Mouse (Mus musculus): ENCODE results near the gene Nelfb. TPM values are rescaled to one million over a fixed set of nuclear protein-coding genes. Genes with fewer than 3 reads are reported as not detected.

The Nelfb gene
- polyA plus RNA-seq, 2 experiments: 84.4 to 88.4 TPM

DNA sequence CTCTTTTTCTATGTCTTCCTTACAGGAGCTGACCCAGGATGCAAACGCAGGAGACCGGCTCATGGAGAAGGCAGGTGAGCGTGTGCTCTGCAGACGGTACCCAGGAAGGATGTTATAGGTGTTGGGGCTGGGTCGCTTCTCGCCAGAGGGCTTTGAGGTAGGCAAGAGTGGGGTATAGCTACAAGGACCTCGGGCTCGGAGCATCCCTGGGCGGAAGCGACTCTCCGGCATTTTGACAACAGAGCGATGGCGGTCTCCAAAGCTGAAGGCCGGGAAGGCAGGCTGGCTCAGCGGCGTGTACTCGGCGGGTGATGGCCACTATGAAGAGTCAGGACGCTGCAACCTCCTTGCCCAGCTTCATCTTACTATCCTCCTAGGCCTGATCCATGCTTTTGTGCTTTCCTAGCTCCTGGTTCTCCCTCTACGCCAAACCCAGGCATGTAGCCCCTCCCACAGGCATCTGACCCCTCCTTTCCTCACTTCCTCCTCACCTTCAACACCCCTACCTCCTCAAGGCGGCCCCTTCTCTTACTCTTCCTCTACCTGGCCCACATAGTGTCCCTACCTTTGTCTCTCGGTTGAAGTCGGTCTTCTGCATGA is 2.1 kb upstream of the Nelfb start:
- DNase-seq (ENCODE audit: low spot score) (no peak), ATAC-seq (ENCODE audit: low FRiP score, low read depth) (no peak)
- TF ChIP-seq POLR2A (IDR thresholded peaks at IDR 0.05; ENCODE audit: borderline replicate concordance, extremely low read depth, insufficient read depth, insufficient read length): no peak
- WGBS: 63% methylated on average over 23 of the region's 23 CpGs
- H3K4me1 ChIP-seq (ENCODE audit: control insufficient read depth, insufficient read depth, low read length): peaks cover 19% of the 10 kb centered on the region; the same call in 1 of the 2 replicates
- H3K9ac ChIP-seq (ENCODE audit: low read depth, low read length, severe bottlenecking): no peak overlapping the region
- H3K9me3 ChIP-seq (ENCODE audit: control insufficient read depth, low read length): no peaks in the 10 kb centered on the region
- peaks cover 8% of the 10 kb centered on the region for H3K36me3 ChIP-seq (ENCODE audit: control insufficient read depth, insufficient read depth, low read length)
- no peak overlapping the region for H3K27ac ChIP-seq (replicated peaks; ENCODE audit: low read depth, low read length)
- no peak overlapping the region for H3K4me2 ChIP-seq (replicated peaks; ENCODE audit: low read depth, low read length, severe bottlenecking)
- no peaks in the 10 kb centered on the region for H3K27me3 ChIP-seq (ENCODE audit: control insufficient read depth, insufficient read depth, low read length)
- H3K4me3 ChIP-seq (replicated peaks; ENCODE audit: low read length): no peak overlapping the region

DNA sequence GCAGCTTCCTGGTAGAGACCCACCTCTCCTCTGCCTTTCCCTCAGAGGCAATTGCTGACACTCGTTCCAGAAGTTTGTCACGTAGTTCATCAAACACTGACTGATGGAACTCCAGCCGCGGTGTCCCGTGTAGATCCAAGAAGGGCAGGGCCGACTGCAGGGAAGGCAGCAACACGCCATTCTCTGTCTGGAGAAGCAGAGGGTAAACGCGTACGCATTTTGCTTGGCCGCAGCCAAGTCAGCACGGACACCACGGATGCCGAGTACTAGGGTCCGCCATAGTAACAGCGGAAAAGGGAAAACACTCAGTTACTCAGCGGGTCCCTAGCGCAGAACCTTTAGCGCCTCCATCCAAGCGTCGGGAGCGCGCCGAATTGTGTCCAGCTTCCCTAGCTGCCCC is 603 bp downstream of the Nelfb start:
- Histone ChIP-seq H3K36me3 (ENCODE audit: control insufficient read depth, insufficient read depth, low read length) (peaks cover 32% of the 10 kb centered on the region), H3K9ac (ENCODE audit: low read depth, low read length, severe bottlenecking) (peak overlapping the region; percentile 95), H3K4me3 (replicated peaks; ENCODE audit: low read length) (peak overlapping the region; percentile 89), H3K27me3 (ENCODE audit: control insufficient read depth, insufficient read depth, low read length) (no peaks in the 10 kb centered on the region), H3K4me2 (replicated peaks; ENCODE audit: low read depth, low read length, severe bottlenecking) (peak overlapping the region; percentile 68), H3K27ac (replicated peaks; ENCODE audit: low read depth, low read length) (peak overlapping the region; percentile 89), H3K9me3 (ENCODE audit: control insufficient read depth, low read length) (no peaks in the 10 kb centered on the region), H3K4me1 (ENCODE audit: control insufficient read depth, insufficient read depth, low read length) (peaks cover 19% of the 10 kb centered on the region; the same call in 1 of the 2 replicates)
- 1% methylated on average over 24 of the region's 24 CpGs for WGBS
- peak; percentile 3; the same call in 1 of the 2 replicates for ATAC-seq (ENCODE audit: low FRiP score, low read depth)
- TF ChIP-seq POLR2A (IDR thresholded peaks at IDR 0.05; ENCODE audit: borderline replicate concordance, extremely low read depth, insufficient read depth, insufficient read length): no peak
- no peak for DNase-seq (ENCODE audit: low spot score)

DNA sequence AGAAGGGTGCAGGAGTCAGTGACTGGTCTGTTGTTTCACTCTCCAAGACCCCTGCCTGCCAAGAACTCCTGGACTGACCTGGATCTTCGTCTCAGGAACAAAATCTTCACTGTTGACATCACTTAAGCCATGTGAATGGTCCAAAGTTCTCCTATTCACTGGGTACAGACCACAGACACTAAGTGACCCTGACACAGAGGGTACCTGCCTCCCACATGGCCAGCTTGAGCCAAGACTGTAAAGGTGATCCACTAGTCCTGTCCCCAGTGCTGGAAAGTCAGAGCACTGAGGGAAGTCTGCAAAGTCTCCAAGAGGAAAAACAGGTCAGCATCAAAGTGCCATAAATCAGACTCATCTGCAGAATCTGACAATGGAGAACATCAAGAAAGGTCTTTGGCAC is 3.7 kb downstream of the Nelfb start:
- H3K4me1 ChIP-seq (ENCODE audit: control insufficient read depth, insufficient read depth, low read length): peaks cover 19% of the 10 kb centered on the region; the same call in 1 of the 2 replicates
- H3K4me2 ChIP-seq (replicated peaks; ENCODE audit: low read depth, low read length, severe bottlenecking): no peak overlapping the region
- no peaks in the 10 kb centered on the region for H3K9me3 ChIP-seq (ENCODE audit: control insufficient read depth, low read length)
- TF ChIP-seq POLR2A (IDR thresholded peaks at IDR 0.05; ENCODE audit: borderline replicate concordance, extremely low read depth, insufficient read depth, insufficient read length): no peak
- peaks cover 63% of the 10 kb centered on the region for H3K36me3 ChIP-seq (ENCODE audit: control insufficient read depth, insufficient read depth, low read length)
- 82% methylated on average over 1 of the region's 1 CpGs for WGBS
- no peak overlapping the region for H3K27ac ChIP-seq (replicated peaks; ENCODE audit: low read depth, low read length)
- H3K4me3 ChIP-seq (replicated peaks; ENCODE audit: low read length): no peak overlapping the region
- ATAC-seq (ENCODE audit: low FRiP score, low read depth): no peak
- no peak for DNase-seq (ENCODE audit: low spot score)
- H3K27me3 ChIP-seq (ENCODE audit: control insufficient read depth, insufficient read depth, low read length): no peaks in the 10 kb centered on the region
- H3K9ac ChIP-seq (ENCODE audit: low read depth, low read length, severe bottlenecking): no peak overlapping the region

DNA sequence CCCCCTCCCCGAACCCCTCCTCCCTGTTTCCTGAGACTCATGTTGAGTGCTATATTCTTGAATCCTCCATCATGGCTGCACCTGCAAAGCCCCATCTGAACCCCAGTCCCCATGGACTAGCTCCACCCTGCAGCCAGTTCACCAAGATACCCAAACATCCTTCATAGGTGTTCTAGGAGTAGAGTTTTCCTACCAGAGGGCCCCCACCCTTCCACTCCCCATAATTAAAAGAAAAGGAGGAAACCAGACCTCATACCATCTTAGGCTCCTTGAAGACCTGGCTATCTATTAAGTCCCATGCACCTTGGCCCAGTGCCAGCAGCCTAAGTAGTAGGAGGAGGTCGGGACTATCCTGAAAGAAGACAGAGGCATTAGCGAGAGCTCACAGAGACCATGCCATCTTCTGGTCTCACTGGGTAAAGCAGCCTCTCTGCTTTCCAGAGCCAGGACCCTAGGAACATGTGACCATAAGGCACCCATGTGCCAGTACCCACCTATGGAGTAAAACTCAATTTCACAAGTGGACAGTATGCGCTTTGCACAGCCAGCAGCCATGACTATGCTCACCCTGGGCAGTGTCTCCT is 7.6 kb downstream of the Nelfb start:
- Histone ChIP-seq H3K9ac (ENCODE audit: low read depth, low read length, severe bottlenecking) (no peak overlapping the region), H3K4me2 (replicated peaks; ENCODE audit: low read depth, low read length, severe bottlenecking) (no peak overlapping the region), H3K27me3 (ENCODE audit: control insufficient read depth, insufficient read depth, low read length) (no peaks in the 10 kb centered on the region), H3K4me1 (ENCODE audit: control insufficient read depth, insufficient read depth, low read length) (no peaks in the 10 kb centered on the region), H3K27ac (replicated peaks; ENCODE audit: low read depth, low read length) (no peak overlapping the region), H3K36me3 (ENCODE audit: control insufficient read depth, insufficient read depth, low read length) (peaks cover 93% of the 10 kb centered on the region), H3K4me3 (replicated peaks; ENCODE audit: low read length) (no peak overlapping the region), H3K9me3 (ENCODE audit: control insufficient read depth, low read length) (no peaks in the 10 kb centered on the region)
- no peak for TF ChIP-seq POLR2A (IDR thresholded peaks at IDR 0.05; ENCODE audit: borderline replicate concordance, extremely low read depth, insufficient read depth, insufficient read length)
- no peak for DNase-seq (ENCODE audit: low spot score)
- WGBS: 73% methylated on average over 4 of the region's 4 CpGs
- ATAC-seq (ENCODE audit: low FRiP score, low read depth): no peak

DNA sequence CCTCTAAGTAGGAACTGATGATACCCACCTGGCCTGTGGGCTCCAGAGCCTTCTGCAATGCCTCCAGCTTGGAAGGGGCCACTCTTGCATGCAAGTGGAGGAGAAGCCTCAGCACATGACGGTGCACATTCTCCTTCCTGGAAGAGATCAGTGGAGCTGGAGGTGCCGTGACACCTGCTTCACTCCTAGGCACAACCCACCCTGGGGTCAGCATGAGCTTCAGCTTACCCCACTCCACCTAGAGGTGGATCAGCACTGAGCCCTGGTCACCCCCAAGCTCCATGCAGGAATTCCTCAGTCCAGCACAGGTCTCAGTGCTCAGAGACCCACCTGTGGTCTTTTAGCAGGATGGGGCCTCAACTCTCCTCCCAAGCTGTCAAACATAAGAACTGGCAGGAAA is 10.7 kb downstream of the Nelfb start:
- Histone ChIP-seq H3K4me3 (replicated peaks; ENCODE audit: low read length) (no peak overlapping the region), H3K9me3 (ENCODE audit: control insufficient read depth, low read length) (no peaks in the 10 kb centered on the region), H3K27me3 (ENCODE audit: control insufficient read depth, insufficient read depth, low read length) (peaks cover 11% of the 10 kb centered on the region; the same call in 1 of the 2 replicates), H3K4me1 (ENCODE audit: control insufficient read depth, insufficient read depth, low read length) (0 out of 2 replicates have a peak, but pooled peaks cover 5% of the 10 kb centered on the region), H3K27ac (replicated peaks; ENCODE audit: low read depth, low read length) (no peak overlapping the region), H3K9ac (ENCODE audit: low read depth, low read length, severe bottlenecking) (no peak overlapping the region), H3K36me3 (ENCODE audit: control insufficient read depth, insufficient read depth, low read length) (peaks cover 68% of the 10 kb centered on the region), H3K4me2 (replicated peaks; ENCODE audit: low read depth, low read length, severe bottlenecking) (no peak overlapping the region)
- no peak for DNase-seq (ENCODE audit: low spot score)
- WGBS: 100% methylated on average over 2 of the region's 2 CpGs
- TF ChIP-seq POLR2A (IDR thresholded peaks at IDR 0.05; ENCODE audit: borderline replicate concordance, extremely low read depth, insufficient read depth, insufficient read length): no peak
- no peak for ATAC-seq (ENCODE audit: low FRiP score, low read depth)
